Mouse (Mus musculus): ENCODE measurements around the gene Gm28035.

- TF ChIP-seq CTCF (conservative IDR thresholded peaks at IDR 0.05; ENCODE audit: insufficient read depth, insufficient read length, low read depth, low read length) (no peak), POLR2A (IDR thresholded peaks at IDR 0.05; ENCODE audit: low read depth, low read length) (peak; percentile 76)
Measured at GRCm38 (mm10) chr2:30266392-30266941, 26.1 kb downstream of the Gm28035 start.
